Mouse (Mus musculus): ENCODE data around the gene Qrfp. TPM values are rescaled to one million over a fixed set of nuclear protein-coding genes. Genes with fewer than 3 reads are reported as not detected.

The Qrfp gene
- total RNA-seq, 2 experiments from 2014 or later, result not detected

Other genes starting within 250 kb of the Qrfp start
- gene Fubp3, start 237.9 kb downstream of the Qrfp start, total RNA-seq (2015; ENCODE audit: low replicate concordance), result 3.4 and 3.6 TPM in 2 replicates
- 3.6 and 5.0 TPM in 2 replicates for gene Fubp3, start 237.9 kb downstream of the Qrfp start, total RNA-seq (2017; ENCODE audit: low replicate concordance)
- not detected in 2 replicates for gene Prdm12, start 170.5 kb downstream of the Qrfp start, total RNA-seq (2015; ENCODE audit: low replicate concordance)
- not detected in 2 replicates for gene Prdm12, start 170.5 kb downstream of the Qrfp start, total RNA-seq (2017; ENCODE audit: low replicate concordance)
- 13.4 and 15.9 TPM in 2 replicates for gene Exosc2, start 139.9 kb downstream of the Qrfp start, total RNA-seq (2015; ENCODE audit: low replicate concordance)
- 12.6 and 25.5 TPM in 2 replicates for gene Exosc2, start 139.9 kb downstream of the Qrfp start, total RNA-seq (2017; ENCODE audit: low replicate concordance)
- 10.1 and 26.8 TPM in 2 replicates for gene Abl1, start 122.2 kb downstream of the Qrfp start, total RNA-seq (2015; ENCODE audit: low replicate concordance)
- 24.1 and 26.5 TPM in 2 replicates for gene Abl1, start 122.2 kb downstream of the Qrfp start, total RNA-seq (2017; ENCODE audit: low replicate concordance)
- not detected in 2 replicates for gene Fibcd1, start 35.4 kb upstream of the Qrfp start, total RNA-seq (2015; ENCODE audit: low replicate concordance)
- gene Fibcd1, start 35.4 kb upstream of the Qrfp start, total RNA-seq (2017; ENCODE audit: low replicate concordance), result not detected in 2 replicates
- not detected in 2 replicates for gene Lamc3, start 76.7 kb upstream of the Qrfp start, total RNA-seq (2015; ENCODE audit: low replicate concordance)
- not detected in 2 replicates for gene Lamc3, start 76.7 kb upstream of the Qrfp start, total RNA-seq (2017; ENCODE audit: low replicate concordance)
- gene Aif1l, start 139.6 kb upstream of the Qrfp start, total RNA-seq (2015; ENCODE audit: low replicate concordance), result not detected in 2 replicates
- not detected in 2 replicates for gene Aif1l, start 139.6 kb upstream of the Qrfp start, total RNA-seq (2017; ENCODE audit: low replicate concordance)
- 77.8 and 87.6 TPM in 2 replicates for gene Nup214, start 163.9 kb upstream of the Qrfp start, total RNA-seq (2015; ENCODE audit: low replicate concordance)
- 31.2 and 39.5 TPM in 2 replicates for gene Nup214, start 163.9 kb upstream of the Qrfp start, total RNA-seq (2017; ENCODE audit: low replicate concordance)